Mouse (Mus musculus) limb, embryonic 15.5 days (tissue): ENCODE measurements around the gene Gm14226. TPM values are rescaled to one million over a fixed set of nuclear protein-coding genes. Genes with fewer than 3 reads are reported as not detected.
A peak's percentile ranks its signal among the peaks of the same experiment; 100 is the strongest.
"Not testable (repeated sequence)": the region's sequence is repeated elsewhere in the genome, so short reads cannot be mapped to it uniquely, and the experiment has no call there.

Source experiments
- ATAC-seq: fragments of 200-750 bp; cut with Nextera tagmentation; 2 replicates; pipeline ENCODE4 v1.8.0; 2017; ENCODE audit warnings: low read depth, moderate TSS enrichment; ENCODE audit not compliant: insufficient number of reproducible peaks, low FRiP score, low TSS enrichment
- H3K27ac ChIP-seq: fragments of 300-500 bp; sonication (generic); 2 replicates; pipeline ENCODE4 v1.5.1; 2015; ENCODE audit warnings: moderate library complexity, mild to moderate bottlenecking, inconsistent platforms
- H3K27me3 ChIP-seq: fragments of 300-500 bp; sonication (generic); 2 replicates; pipeline ENCODE4 v1.6.1; 2015; ENCODE audit warnings: inconsistent platforms
- H3K36me3 ChIP-seq: fragments of 300-500 bp; sonication (generic); 2 replicates; pipeline ENCODE4 v1.6.1; 2015; ENCODE audit warnings: inconsistent platforms
- H3K4me1 ChIP-seq: fragments of 300-500 bp; sonication (generic); 2 replicates; pipeline ENCODE4 v1.6.1; 2015; ENCODE audit warnings: inconsistent platforms
- H3K4me2 ChIP-seq: fragments of 300-500 bp; sonication (generic); 2 replicates; pipeline ENCODE4 v1.6.1; 2015; ENCODE audit warnings: mild to moderate bottlenecking, inconsistent platforms
- H3K4me3 ChIP-seq: fragments of 300-500 bp; sonication (generic); 2 replicates; pipeline ENCODE4 v1.5.1; 2015; ENCODE audit warnings: mild to moderate bottlenecking, inconsistent platforms
- H3K9ac ChIP-seq: fragments of 300-500 bp; sonication (generic); 2 replicates; pipeline ENCODE4 v1.6.1; 2015; ENCODE audit warnings: inconsistent platforms
- H3K9me3 ChIP-seq: fragments of 300-500 bp; sonication (generic); 2 replicates; pipeline ENCODE4 v1.6.1; 2016; ENCODE audit warnings: inconsistent platforms
- WGBS: fragments of 180-500 bp; shearing (Covaris S2); methylation state at CpG from one replicate; pipeline ENCODE4 v1.1.7; 2015; 5-methylcytosine and 5-hydroxymethylcytosine counted together
- polyA plus RNA-seq: library from polyadenylated mRNA; unstranded; fragments of >200 nt; fragmentation: Nextera tagmentation; extraction: Ambion mirVana; gene quantifications from 2 replicates; pipeline ENCODE4 v1.2.1, GENCODE M21; 2015

The Gm14226 gene
- polyA plus RNA-seq: 2.9 and 3.7 TPM in 2 replicates

- H3K27ac ChIP-seq: peak within 1 kb of the TSS; percentile 85
- not testable (repeated sequence) for H3K4me1 ChIP-seq, H3K27me3 ChIP-seq, H3K36me3 ChIP-seq, ATAC-seq, H3K9me3 ChIP-seq
- H3K9ac ChIP-seq: peak within 1 kb of the TSS; percentile 26; the same call in 1 of the 2 replicates
- H3K4me3 ChIP-seq: peak within 1 kb of the TSS; percentile 45
- 3% methylated on average over 24 of the region's 26 CpGs for WGBS
- H3K4me2 ChIP-seq: peak within 1 kb of the TSS; percentile 82
Measured at GRCm38 (mm10) chr2:155018251-155018755, at the start of gene Gm14226. Gene Gm14226 (plus strand): TSS chr2:155018266.

- not testable (repeated sequence) for H3K36me3 ChIP-seq, H3K9ac ChIP-seq, H3K4me2 ChIP-seq, H3K4me3 ChIP-seq, ATAC-seq, H3K27ac ChIP-seq, H3K9me3 ChIP-seq, H3K27me3 ChIP-seq
- 66% methylated on average over 14 of the region's 14 CpGs for WGBS
- peaks cover 18% of the 10 kb centered on the region; the same call in 1 of the 2 replicates for H3K4me1 ChIP-seq
Measured at GRCm38 (mm10) chr2:154969740-154970397, 48.2 kb upstream of the Gm14226 start.

DNA sequence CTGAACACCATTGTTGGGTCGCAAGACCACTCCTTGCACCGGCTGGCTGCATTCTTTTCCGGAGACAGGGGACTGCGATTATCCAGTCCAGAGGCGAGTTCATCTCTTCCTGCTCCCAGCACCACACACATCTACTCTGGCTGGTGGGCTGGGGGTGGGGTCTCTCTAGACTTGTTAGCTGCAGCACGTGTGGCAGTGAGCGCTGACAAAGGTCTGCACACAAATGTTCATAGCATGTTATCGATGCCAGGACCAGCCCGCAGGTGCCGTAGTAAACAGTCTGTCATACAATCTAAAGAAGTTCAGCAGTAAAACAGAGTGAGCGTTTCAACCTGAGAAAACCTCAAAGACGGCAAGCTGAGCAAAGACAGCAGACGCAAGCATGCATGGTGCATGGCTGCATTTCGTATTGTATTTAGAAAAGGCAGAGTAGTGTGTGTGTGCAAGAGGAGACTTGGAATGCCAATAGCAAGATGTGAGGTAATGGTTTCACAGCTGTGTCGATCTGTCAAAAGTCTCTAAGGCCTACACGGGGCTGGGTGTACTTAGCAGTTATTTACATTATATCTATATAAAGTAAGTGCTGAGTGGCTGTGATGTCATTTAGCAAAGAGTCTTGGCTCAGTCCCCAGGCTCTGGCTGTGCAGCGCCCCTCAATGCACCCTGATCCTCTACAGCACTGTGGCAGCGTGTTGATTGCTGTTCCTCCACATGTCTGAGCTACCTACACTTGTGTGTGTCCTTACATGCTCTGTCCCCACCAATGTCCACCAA, 46.0 kb upstream of the Gm14226 start:
- WGBS: 24% methylated on average over 18 of the region's 18 CpGs
- H3K4me1 ChIP-seq: peaks cover 18% of the 10 kb centered on the region; the same call in 1 of the 2 replicates
- H3K4me2 ChIP-seq: peak overlapping the region; percentile 30; the same call in 1 of the 2 replicates
- peak; percentile 72; the same call in 1 of the 2 replicates for ATAC-seq
- H3K9ac ChIP-seq: no peak overlapping the region
- no peak overlapping the region for H3K4me3 ChIP-seq
- H3K27me3 ChIP-seq: no peaks in the 10 kb centered on the region
- H3K36me3 ChIP-seq: no peaks in the 10 kb centered on the region
- no peaks in the 10 kb centered on the region for H3K9me3 ChIP-seq
- H3K27ac ChIP-seq: peak overlapping the region; percentile 67

- H3K27ac ChIP-seq: no peak overlapping the region
- H3K4me2 ChIP-seq: no peak overlapping the region
- H3K36me3 ChIP-seq: no peaks in the 10 kb centered on the region
- no peak overlapping the region for H3K9ac ChIP-seq
- peaks cover 18% of the 10 kb centered on the region; the same call in 1 of the 2 replicates for H3K4me1 ChIP-seq
- ATAC-seq: no peak
- H3K9me3 ChIP-seq: no peaks in the 10 kb centered on the region
- H3K4me3 ChIP-seq: no peak overlapping the region
- 33% methylated on average over 5 of the region's 5 CpGs for WGBS
- H3K27me3 ChIP-seq: no peaks in the 10 kb centered on the region
Measured at GRCm38 (mm10) chr2:154972981-154973380, 45.1 kb upstream of the Gm14226 start.

DNA sequence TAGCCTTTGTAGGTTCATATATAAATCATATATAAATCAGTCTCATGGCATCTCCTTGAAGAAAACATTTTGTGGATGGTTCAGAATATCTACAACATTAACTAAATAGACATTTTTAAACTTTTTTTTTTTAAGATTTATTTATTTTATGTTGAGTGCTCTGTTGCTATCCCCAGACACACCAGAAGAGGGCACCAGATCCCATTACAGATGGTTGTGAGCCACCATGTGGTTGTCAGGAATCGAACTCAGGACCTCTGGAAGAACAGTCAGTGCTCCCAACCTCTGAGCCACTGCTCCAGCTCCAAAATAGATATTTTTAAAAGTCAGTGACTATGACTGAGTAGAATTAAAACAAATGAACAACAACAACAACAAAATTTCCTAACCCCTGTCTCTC, 31.5 kb upstream of the Gm14226 start:
- 73% methylated on average over 1 of the region's 1 CpGs for WGBS
- Histone ChIP-seq H3K27me3 (no peaks in the 10 kb centered on the region), H3K4me2 (no peak overlapping the region), H3K36me3 (no peaks in the 10 kb centered on the region), H3K4me3 (no peak overlapping the region), H3K9ac (no peak overlapping the region), H3K27ac (no peak overlapping the region), H3K9me3 (no peaks in the 10 kb centered on the region), H3K4me1 (no peaks in the 10 kb centered on the region)
- no peak for ATAC-seq

DNA sequence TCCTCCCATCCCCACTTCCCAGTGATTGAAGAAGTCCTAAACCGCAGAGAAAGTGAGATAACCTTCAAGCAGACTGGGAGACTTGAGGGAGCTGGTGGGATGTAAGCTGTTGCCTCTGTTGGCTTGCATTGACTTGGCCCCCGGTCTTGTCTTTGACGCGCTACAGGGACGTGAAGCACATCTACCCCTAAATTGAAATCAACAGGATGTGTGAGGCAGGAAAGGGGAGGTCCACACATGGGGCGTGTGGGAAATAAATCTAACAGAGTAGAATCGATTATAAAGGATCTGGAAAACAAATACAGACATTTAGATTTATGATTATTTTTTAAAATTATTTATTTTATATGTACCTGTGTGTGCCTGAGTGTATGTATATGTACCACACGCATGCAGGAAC, 26.7 kb upstream of the Gm14226 start:
- no peak overlapping the region for H3K9ac ChIP-seq
- no peaks in the 10 kb centered on the region for H3K9me3 ChIP-seq
- no peak overlapping the region for H3K4me3 ChIP-seq
- no peaks in the 10 kb centered on the region for H3K36me3 ChIP-seq
- H3K4me2 ChIP-seq: no peak overlapping the region
- no peak overlapping the region for H3K27ac ChIP-seq
- no peaks in the 10 kb centered on the region for H3K27me3 ChIP-seq
- ATAC-seq: no peak
- no peaks in the 10 kb centered on the region for H3K4me1 ChIP-seq
- 73% methylated on average over 8 of the region's 8 CpGs for WGBS

GRCm38 (mm10) chr2:154992083-154992482, 26.0 kb upstream of the Gm14226 start:
- no peak overlapping the region for H3K4me3 ChIP-seq
- H3K36me3 ChIP-seq: no peaks in the 10 kb centered on the region
- no peaks in the 10 kb centered on the region for H3K27me3 ChIP-seq
- no peak for ATAC-seq
- no peak overlapping the region for H3K9ac ChIP-seq
- WGBS: 82% methylated on average over 5 of the region's 5 CpGs
- no peak overlapping the region for H3K27ac ChIP-seq
- no peak overlapping the region for H3K4me2 ChIP-seq
- no peaks in the 10 kb centered on the region for H3K9me3 ChIP-seq
- no peaks in the 10 kb centered on the region for H3K4me1 ChIP-seq

DNA sequence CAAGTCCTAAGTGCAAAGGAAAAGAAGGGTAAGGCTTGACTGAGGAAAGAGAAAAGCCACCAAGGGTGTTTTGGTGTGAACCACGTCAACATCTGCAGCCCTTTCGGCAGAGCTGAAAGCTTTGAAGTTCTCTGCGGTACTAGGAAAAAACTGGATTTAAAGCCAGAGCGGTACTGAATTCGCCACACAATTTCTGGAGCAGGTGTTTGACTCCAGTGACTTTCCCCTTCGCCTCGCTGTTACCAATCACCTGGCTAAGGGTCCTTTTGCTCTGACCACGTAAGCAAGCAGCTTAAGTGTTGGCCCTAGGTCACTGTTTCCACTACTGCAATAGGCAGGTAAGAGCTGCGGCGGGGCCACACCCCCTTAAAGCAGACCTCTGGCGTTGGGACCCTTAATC, 12.6 kb upstream of the Gm14226 start:
- H3K27ac ChIP-seq: no peak overlapping the region
- no peaks in the 10 kb centered on the region for H3K9me3 ChIP-seq
- H3K36me3 ChIP-seq: no peaks in the 10 kb centered on the region
- no peak overlapping the region for H3K4me3 ChIP-seq
- no peaks in the 10 kb centered on the region for H3K27me3 ChIP-seq
- no peak overlapping the region for H3K9ac ChIP-seq
- no peaks in the 10 kb centered on the region for H3K4me1 ChIP-seq
- no peak overlapping the region for H3K4me2 ChIP-seq
- ATAC-seq: no peak
- WGBS: 90% methylated on average over 11 of the region's 11 CpGs

- Histone ChIP-seq H3K4me3 (no peak overlapping the region), H3K36me3 (no peaks in the 10 kb centered on the region), H3K27me3 (no peaks in the 10 kb centered on the region), H3K9ac (no peak overlapping the region), H3K27ac (no peak overlapping the region), H3K4me1 (no peaks in the 10 kb centered on the region), H3K9me3 (no peaks in the 10 kb centered on the region), H3K4me2 (no peak overlapping the region)
- no peak for ATAC-seq
- WGBS: 44% methylated on average over 3 of the region's 3 CpGs
Measured at GRCm38 (mm10) chr2:155011086-155011656, 6.9 kb upstream of the Gm14226 start.

DNA sequence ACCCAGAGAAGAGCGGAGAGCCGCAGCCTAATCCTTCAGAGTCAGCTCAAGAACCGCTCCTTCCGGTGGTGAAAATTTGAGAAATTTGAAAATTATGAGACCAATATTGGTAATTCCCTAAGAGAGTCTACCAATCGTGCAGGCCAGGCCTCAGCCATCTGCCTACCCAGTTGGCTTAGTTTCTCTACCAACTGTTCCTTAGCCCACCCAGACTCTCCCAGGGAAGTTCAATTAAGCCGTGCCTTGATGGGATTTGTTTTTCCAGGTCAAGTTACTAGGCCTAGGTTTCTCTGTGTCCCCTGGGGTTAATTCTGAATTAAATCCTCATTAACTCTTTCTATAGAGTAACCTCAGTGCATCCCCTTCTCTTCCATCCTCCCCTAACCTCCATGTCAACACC, 5.1 kb upstream of the Gm14226 start:
- no peak overlapping the region for H3K9ac ChIP-seq
- no peaks in the 10 kb centered on the region for H3K36me3 ChIP-seq
- WGBS: 79% methylated on average over 6 of the region's 6 CpGs
- no peaks in the 10 kb centered on the region for H3K27me3 ChIP-seq
- H3K9me3 ChIP-seq: no peaks in the 10 kb centered on the region
- no peaks in the 10 kb centered on the region for H3K4me1 ChIP-seq
- H3K4me2 ChIP-seq: no peak overlapping the region
- H3K4me3 ChIP-seq: no peak overlapping the region
- ATAC-seq: no peak
- no peak overlapping the region for H3K27ac ChIP-seq

DNA sequence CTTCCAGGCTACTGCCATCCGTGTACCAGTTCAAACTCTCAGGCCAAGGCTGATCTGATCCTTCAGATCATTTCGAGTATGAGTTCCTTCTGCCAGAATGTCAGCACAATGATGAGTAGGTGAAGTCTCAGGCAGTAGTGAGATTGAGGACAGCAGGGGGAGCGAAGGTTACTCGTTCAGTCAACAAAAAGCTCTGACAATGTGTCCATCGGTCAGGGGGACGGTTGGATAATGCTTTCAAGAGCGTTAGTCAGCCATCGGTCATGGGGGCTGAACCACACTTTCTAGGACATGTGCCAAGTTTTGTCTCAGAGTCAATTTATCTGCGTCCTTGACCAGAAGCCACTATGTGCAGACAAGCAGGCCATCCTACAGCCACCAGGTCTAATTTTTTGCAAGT, 1.3 kb upstream of the Gm14226 start:
- H3K27me3 ChIP-seq, H3K9ac ChIP-seq, H3K4me1 ChIP-seq, H3K27ac ChIP-seq, H3K4me3 ChIP-seq, H3K36me3 ChIP-seq, ATAC-seq, H3K9me3 ChIP-seq, H3K4me2 ChIP-seq: not testable (repeated sequence)
- WGBS: 48% methylated on average over 6 of the region's 9 CpGs
